8 mouse cellular contexts compared by ENCODE assay signal in genomic region chr5:143048232-143049012, GRCm38 (mm10).
DNase-seq lines count a peak whose midpoint lies in the region; ATAC-seq lines count a peak whose summit lies in the region.

No protein-coding gene starts in this region.

- peak overlapping the region; percentile 52; the same call in 1 of the 2 replicates for H3K27ac ChIP-seq in heart, embryonic 11.5 days (ENCODE audit: low read depth, low read length)
- peak overlapping the region; percentile 86 for H3K27ac ChIP-seq in forebrain, embryonic 14.5 days (ENCODE audit: low read depth, low read length)
- H3K27ac ChIP-seq in liver, embryonic 15.5 days (replicated peaks) = peak overlapping the region; percentile 86

- peaks cover 4% of the 10 kb centered on the region; the same call in 1 of the 2 replicates for H3K36me3 ChIP-seq in heart, embryonic 11.5 days (ENCODE audit: control insufficient read depth, insufficient read depth, low read length)
- no peaks in the 10 kb centered on the region for H3K36me3 ChIP-seq in forebrain, embryonic 14.5 days (ENCODE audit: control insufficient read depth, insufficient read depth, low read length)
- H3K36me3 ChIP-seq in liver, embryonic 15.5 days (replicated peaks) = peaks cover 46% of the 10 kb centered on the region

- H3K27me3 ChIP-seq in heart, embryonic 11.5 days (ENCODE audit: control insufficient read depth, insufficient read depth, low read length) = no peaks in the 10 kb centered on the region
- no peaks in the 10 kb centered on the region for H3K27me3 ChIP-seq in forebrain, embryonic 14.5 days (replicated peaks; ENCODE audit: control insufficient read depth, insufficient read depth, low read length)
- H3K27me3 ChIP-seq in liver, embryonic 15.5 days = no peaks in the 10 kb centered on the region

- ATAC-seq in heart, embryonic 11.5 days (replicated peaks; ENCODE audit: insufficient number of reproducible peaks, low FRiP score, low TSS enrichment) = no peak
- ATAC-seq in forebrain, embryonic 14.5 days = peak; percentile 75
- ATAC-seq in liver, embryonic 15.5 days (ENCODE audit: insufficient read depth) = no peak

- no peaks in the 10 kb centered on the region for H3K9me3 ChIP-seq in heart, embryonic 11.5 days (replicated peaks; ENCODE audit: control insufficient read depth, low read length)
- H3K9me3 ChIP-seq in forebrain, embryonic 14.5 days (replicated peaks; ENCODE audit: control insufficient read depth, low read length) = no peaks in the 10 kb centered on the region
- no peaks in the 10 kb centered on the region for H3K9me3 ChIP-seq in liver, embryonic 15.5 days (replicated peaks)

- DNase-seq in heart, adult 9 months (ENCODE audit: low spot score in 2 of 2) = no peak
- peak; percentile 93 for DNase-seq in 3T3-L1 (ENCODE audit: low read depth, low spot score)
- DNase-seq in forebrain, embryonic 14.5 days (ENCODE audit: low spot score) = peak; percentile 78
- no peak for DNase-seq in gastrocnemius, postnatal 36 days
- DNase-seq in embryo, embryonic 9.5 days (ENCODE audit: extremely low spot score) = no peak
- DNase-seq in urinary bladder, adult 18-20 months (ENCODE audit: low spot score in 2 of 2) = no peak

- no peak overlapping the region for H3K4me2 ChIP-seq in heart, embryonic 11.5 days
- no peak overlapping the region for H3K4me2 ChIP-seq in forebrain, embryonic 14.5 days (ENCODE audit: low read length)
- H3K4me2 ChIP-seq in liver, embryonic 15.5 days = no peak overlapping the region

- intact Hi-C loops in gastrocnemius, postnatal 36 days (cut with DNase I) = no loop called here

- H3K4me3 ChIP-seq in heart, embryonic 11.5 days (ENCODE audit: low read depth, low read length) = no peak overlapping the region
- no peak overlapping the region for H3K4me3 ChIP-seq in forebrain, embryonic 14.5 days (ENCODE audit: low read depth, low read length)
- no peak overlapping the region for H3K4me3 ChIP-seq in liver, embryonic 15.5 days (replicated peaks)

- peaks cover 53% of the 10 kb centered on the region for H3K4me1 ChIP-seq in heart, embryonic 11.5 days (ENCODE audit: control insufficient read depth, insufficient read depth, low read length)
- H3K4me1 ChIP-seq in forebrain, embryonic 14.5 days (ENCODE audit: control insufficient read depth, insufficient read depth, low read length) = peaks cover 21% of the 10 kb centered on the region
- H3K4me1 ChIP-seq in liver, embryonic 15.5 days (replicated peaks) = peaks cover 85% of the 10 kb centered on the region

- 0 out of 2 replicates have a peak overlapping the region, but pooled peaks have one; percentile 46 for H3K9ac ChIP-seq in heart, embryonic 11.5 days (ENCODE audit: low read depth, low read length)
- H3K9ac ChIP-seq in forebrain, embryonic 14.5 days (ENCODE audit: low read length) = peak overlapping the region; percentile 9; the same call in 1 of the 2 replicates
- H3K9ac ChIP-seq in liver, embryonic 15.5 days = no peak overlapping the region

Comparison
In these comparisons a context has a peak if more than half of its experiments do, and no peak if none do; other contexts are left out.
1. DNase-seq: peak in 3T3-L1 (single experiment) and forebrain, embryonic 14.5 days (single experiment); none in heart, adult 9 months (0 of 2), gastrocnemius, postnatal 36 days (0 of 2), embryo, embryonic 9.5 days (single experiment) and urinary bladder, adult 18-20 months (0 of 2).
2. Peak in every context shown above with its lines, with median percentiles within 50 percentile points of each other: H3K27ac ChIP-seq.